Mouse (Mus musculus) B cell, adult 62 days (primary cell): ENCODE data around the gene Sucnr1. TPM values are rescaled to one million over a fixed set of nuclear protein-coding genes. Genes with fewer than 3 reads are reported as not detected.

ENCODE experiments used
- total RNA-seq: library from RNA; stranded (reverse); gene quantifications from 4 replicates; pipeline ENCODE4 v1.2.4, GENCODE M21; 2023

The Sucnr1 gene
- total RNA-seq: not detected in 4 replicates

DNA sequence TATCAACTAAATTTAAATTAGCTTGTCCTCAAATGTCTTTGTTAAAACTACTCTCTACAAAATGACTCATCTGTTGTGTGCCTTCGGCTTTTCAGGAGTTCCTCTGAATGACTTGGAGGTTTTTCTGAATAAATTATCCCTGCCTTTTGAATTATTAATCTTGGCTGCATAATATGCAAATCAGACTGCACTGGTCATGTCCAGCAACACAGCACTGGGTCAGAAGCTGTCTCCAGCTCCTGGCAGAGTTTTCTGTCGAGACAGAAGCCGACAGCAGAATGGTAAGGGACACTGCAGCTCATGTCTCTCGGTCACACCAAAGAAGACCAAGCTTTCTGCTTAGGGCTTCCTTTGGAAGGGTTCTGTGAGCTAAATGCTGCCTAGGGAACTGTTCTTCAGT lies at the start of gene Sucnr1:
Sucnr1 (plus strand) TSS at position 222 of the 400 bp plus-strand sequence.

Other genes starting within 250 kb of the Sucnr1 start
- not detected in 4 replicates for gene Gm8298, start 220.8 kb upstream of the Sucnr1 start, total RNA-seq
- not detected in 4 replicates for gene C130079G13Rik, start 156.7 kb upstream of the Sucnr1 start, total RNA-seq
- not detected in 4 replicates for gene Aadacl2, start 75.1 kb upstream of the Sucnr1 start, total RNA-seq
- not detected in 4 replicates for gene Aadac, start 56.2 kb upstream of the Sucnr1 start, total RNA-seq